8 mouse cellular contexts compared by ENCODE assay signal in genomic region chr11:3912100-3912874, GRCm38 (mm10). TPM values are rescaled to one million over a fixed set of nuclear protein-coding genes. Genes with fewer than 3 reads are reported as not detected.
DNase-seq lines count a peak whose midpoint lies in the region; ATAC-seq lines count a peak whose summit lies in the region.

No protein-coding gene starts in this region.

- H3K27ac ChIP-seq in heart, embryonic 10.5 days = peak overlapping the region; percentile 83
- peak overlapping the region; percentile 48; the same call in 1 of the 2 replicates for H3K27ac ChIP-seq in embryonic facial prominence, embryonic 15.5 days (replicated peaks)
- no peak overlapping the region for H3K27ac ChIP-seq in intestine, embryonic 16.5 days (ENCODE audit: low read length)

- peaks cover 24% of the 10 kb centered on the region for H3K27me3 ChIP-seq in heart, embryonic 10.5 days (ENCODE audit: insufficient read depth, poor library complexity, severe bottlenecking)
- H3K27me3 ChIP-seq in embryonic facial prominence, embryonic 15.5 days = no peaks in the 10 kb centered on the region
- H3K27me3 ChIP-seq in intestine, embryonic 16.5 days (replicated peaks; ENCODE audit: control insufficient read depth, insufficient read depth, low read length) = peaks cover 4% of the 10 kb centered on the region; the same call in 1 of the 2 replicates

- no peak overlapping the region for H3K9ac ChIP-seq in embryonic facial prominence, embryonic 15.5 days
- H3K9ac ChIP-seq in intestine, embryonic 16.5 days (ENCODE audit: low read depth, low read length) = peak overlapping the region; percentile 67; the same call in 1 of the 2 replicates

- H3K4me1 ChIP-seq in heart, embryonic 10.5 days = peaks cover 47% of the 10 kb centered on the region
- peaks cover 42% of the 10 kb centered on the region for H3K4me1 ChIP-seq in embryonic facial prominence, embryonic 15.5 days
- H3K4me1 ChIP-seq in intestine, embryonic 16.5 days (ENCODE audit: control insufficient read depth, insufficient read depth, low read length) = peaks cover 13% of the 10 kb centered on the region

- WGBS in heart, embryonic 10.5 days = 24% methylated on average over 19 of the region's 19 CpGs
- 14% methylated on average over 19 of the region's 19 CpGs for WGBS in embryonic facial prominence, embryonic 15.5 days
- WGBS in intestine, embryonic 16.5 days = 28% methylated on average over 19 of the region's 19 CpGs

- H3K4me2 ChIP-seq in embryonic facial prominence, embryonic 15.5 days (replicated peaks) = peak overlapping the region; percentile 88
- peak overlapping the region; percentile 89 for H3K4me2 ChIP-seq in intestine, embryonic 16.5 days (ENCODE audit: low read depth, low read length)

- H3K4me3 ChIP-seq in heart, embryonic 10.5 days = peak overlapping the region; percentile 73
- H3K4me3 ChIP-seq in embryonic facial prominence, embryonic 15.5 days (replicated peaks) = peak overlapping the region; percentile 63
- peak overlapping the region; percentile 59 for H3K4me3 ChIP-seq in intestine, embryonic 16.5 days (ENCODE audit: low read length)

- peaks cover 7% of the 10 kb centered on the region for H3K36me3 ChIP-seq in heart, embryonic 10.5 days
- H3K36me3 ChIP-seq in embryonic facial prominence, embryonic 15.5 days = 0 out of 2 replicates have a peak, but pooled peaks cover 6% of the 10 kb centered on the region
- no peaks in the 10 kb centered on the region for H3K36me3 ChIP-seq in intestine, embryonic 16.5 days (ENCODE audit: control insufficient read depth, insufficient read depth, low read length)

- peak; percentile 13; the same call in 1 of the 2 replicates for ATAC-seq in embryonic facial prominence, embryonic 15.5 days (ENCODE audit: insufficient number of reproducible peaks, low FRiP score, low TSS enrichment, low read depth)
- ATAC-seq in intestine, embryonic 16.5 days = no peak
- ATAC-seq in activated CD4-positive, CD25-positive, alpha-beta regulatory T cell, adult 4 months = no peak

- no peaks in the 10 kb centered on the region for H3K9me3 ChIP-seq in heart, embryonic 10.5 days
- H3K9me3 ChIP-seq in embryonic facial prominence, embryonic 15.5 days (replicated peaks) = no peaks in the 10 kb centered on the region
- H3K9me3 ChIP-seq in intestine, embryonic 16.5 days (ENCODE audit: control insufficient read depth, low read length) = no peaks in the 10 kb centered on the region

- DNase-seq in heart, embryonic 10.5 days (ENCODE audit: low spot score) = no peak
- no peak for DNase-seq in heart, postnatal 25 days (ENCODE audit: low spot score)
- DNase-seq in Muller cell, postnatal 12 days (ENCODE audit: inconsistent ontology term) = peak; percentile 44
- peak; percentile 27 to 39 for DNase-seq in lung, postnatal 4 days
- DNase-seq in spleen, postnatal 36 days (ENCODE audit: low spot score in 2 of 2) = no peak

- intact Hi-C loops in heart, postnatal 25 days (cut with DNase I) = loop anchor here (2.0 kb wide), 1 partner anchor 17 kb away; the partner anchor contains the start of genes 4921536K21Rik and Dusp18

RNA-seq across cellular contexts. Expression of gene Slc35e4, which starts 2.2 kb away (rescaled TPM):
- polyA plus RNA-seq in heart, embryonic 10.5 days (2016; fragmentation: Nextera tagmentation; extraction: Ambion mirVana) = 4.4 and 6.2 TPM in 2 replicates
- total RNA-seq in heart, postnatal 25 days (2021) = 1 to 10 TPM; 4.4 to 5.7 TPM
- 9.4 and 9.9 TPM in 2 replicates for polyA plus RNA-seq in embryonic facial prominence, embryonic 15.5 days (2015; fragmentation: Nextera tagmentation; extraction: Ambion mirVana)
- 2.9 and 3.1 TPM in 2 replicates for polyA plus RNA-seq in intestine, embryonic 16.5 days (2015; fragmentation: Nextera tagmentation; extraction: Ambion mirVana)
- polyA plus RNA-seq in activated CD4-positive, CD25-positive, alpha-beta regulatory T cell, adult 4 months (2017; shearing (Covaris generic)) = 1 to 10 TPM; 1.1 to 1.2 TPM

RNA-seq across cellular contexts. Expression of gene Dusp18, which starts 17.2 kb away (rescaled TPM):
- 13.6 and 16.1 TPM in 2 replicates for polyA plus RNA-seq in heart, embryonic 10.5 days (2016; fragmentation: Nextera tagmentation; extraction: Ambion mirVana)
- total RNA-seq in heart, postnatal 25 days (2021) = 10 to 100 TPM; 24.8 to 45.0 TPM
- 9.1 and 12.6 TPM in 2 replicates for polyA plus RNA-seq in embryonic facial prominence, embryonic 15.5 days (2015; fragmentation: Nextera tagmentation; extraction: Ambion mirVana)
- polyA plus RNA-seq in intestine, embryonic 16.5 days (2015; fragmentation: Nextera tagmentation; extraction: Ambion mirVana) = 5.2 and 5.6 TPM in 2 replicates
- under 1 TPM; 0.10 to 0.20 TPM for polyA plus RNA-seq in activated CD4-positive, CD25-positive, alpha-beta regulatory T cell, adult 4 months (2017; shearing (Covaris generic))

RNA-seq across cellular contexts. Expression of gene 4921536K21Rik, which starts 17.4 kb away (rescaled TPM):
- 0.31 and 0.33 TPM in 2 replicates for polyA plus RNA-seq in heart, embryonic 10.5 days (2016; fragmentation: Nextera tagmentation; extraction: Ambion mirVana)
- total RNA-seq in heart, postnatal 25 days (2021) = under 1 TPM; 0.42 to 0.96 TPM
- polyA plus RNA-seq in embryonic facial prominence, embryonic 15.5 days (2015; fragmentation: Nextera tagmentation; extraction: Ambion mirVana) = 0.49 and 1.2 TPM in 2 replicates
- polyA plus RNA-seq in intestine, embryonic 16.5 days (2015; fragmentation: Nextera tagmentation; extraction: Ambion mirVana) = 0.37 and 0.39 TPM in 2 replicates
- not detected for polyA plus RNA-seq in activated CD4-positive, CD25-positive, alpha-beta regulatory T cell, adult 4 months (2017; shearing (Covaris generic))

RNA-seq across cellular contexts. Expression of gene Tcn2, which starts 19.7 kb away (rescaled TPM):
- 50.3 and 56.3 TPM in 2 replicates for polyA plus RNA-seq in heart, embryonic 10.5 days (2016; fragmentation: Nextera tagmentation; extraction: Ambion mirVana)
- 10 to 100 TPM; 41.3 to 41.7 TPM for total RNA-seq in heart, postnatal 25 days (2021)
- 48.5 and 55.9 TPM in 2 replicates for polyA plus RNA-seq in embryonic facial prominence, embryonic 15.5 days (2015; fragmentation: Nextera tagmentation; extraction: Ambion mirVana)
- polyA plus RNA-seq in intestine, embryonic 16.5 days (2015; fragmentation: Nextera tagmentation; extraction: Ambion mirVana) = 95.3 and 122 TPM in 2 replicates
- 10 to 100 TPM; 20.4 to 23.1 TPM for polyA plus RNA-seq in activated CD4-positive, CD25-positive, alpha-beta regulatory T cell, adult 4 months (2017; shearing (Covaris generic))

RNA-seq across cellular contexts. Expression of gene Osbp2, which starts 48.6 kb away (rescaled TPM):
- 0.11 and 0.29 TPM in 2 replicates for polyA plus RNA-seq in heart, embryonic 10.5 days (2016; fragmentation: Nextera tagmentation; extraction: Ambion mirVana)
- 10 to 100 TPM in 1 of 2 experiments, 1 to 10 TPM in 1; 9.8 to 11.4 TPM for total RNA-seq in heart, postnatal 25 days (2021)
- 1.1 and 1.3 TPM in 2 replicates for polyA plus RNA-seq in embryonic facial prominence, embryonic 15.5 days (2015; fragmentation: Nextera tagmentation; extraction: Ambion mirVana)
- polyA plus RNA-seq in intestine, embryonic 16.5 days (2015; fragmentation: Nextera tagmentation; extraction: Ambion mirVana) = 0.28 and 0.45 TPM in 2 replicates
- not detected for polyA plus RNA-seq in activated CD4-positive, CD25-positive, alpha-beta regulatory T cell, adult 4 months (2017; shearing (Covaris generic))

Comparison
In these comparisons a context has a peak if more than half of its experiments do, and no peak if none do; other contexts are left out.
1. DNase-seq: peak in Muller cell, postnatal 12 days (single experiment) and lung, postnatal 4 days (2 of 2); none in heart, embryonic 10.5 days (single experiment), heart, postnatal 25 days (single experiment) and spleen, postnatal 36 days (0 of 2).
2. Peak in every context shown above with its lines, with median percentiles within 50 percentile points of each other: H3K4me3 ChIP-seq.